Mouse (Mus musculus): ENCODE results near the gene Thada. TPM values are rescaled to one million over a fixed set of nuclear protein-coding genes. Genes with fewer than 3 reads are reported as not detected.

Gene Thada
- polyA plus RNA-seq, 1 experiment from 2014 or later: 7.9 TPM

- H3K27me3 ChIP-seq: no peaks in the 10 kb centered on the region
- no peak for ATAC-seq (ENCODE audit: insufficient number of reproducible peaks, low FRiP score, low TSS enrichment, low read depth)
- no peak overlapping the region for H3K4me3 ChIP-seq (replicated peaks)
- H3K27ac ChIP-seq (replicated peaks): no peak overlapping the region; the same call in 1 of the 2 replicates
- H3K4me1 ChIP-seq: peaks cover 69% of the 10 kb centered on the region
- H3K4me2 ChIP-seq (replicated peaks): no peak overlapping the region
- H3K9me3 ChIP-seq (replicated peaks): no peaks in the 10 kb centered on the region
- H3K36me3 ChIP-seq: no peaks in the 10 kb centered on the region
- no peak overlapping the region for H3K9ac ChIP-seq
- 53% methylated on average over 11 of the region's 11 CpGs for WGBS
These were observed 318.6 kb downstream of the Thada start for GRCm38 (mm10) chr17:84147183-84148108.

DNA sequence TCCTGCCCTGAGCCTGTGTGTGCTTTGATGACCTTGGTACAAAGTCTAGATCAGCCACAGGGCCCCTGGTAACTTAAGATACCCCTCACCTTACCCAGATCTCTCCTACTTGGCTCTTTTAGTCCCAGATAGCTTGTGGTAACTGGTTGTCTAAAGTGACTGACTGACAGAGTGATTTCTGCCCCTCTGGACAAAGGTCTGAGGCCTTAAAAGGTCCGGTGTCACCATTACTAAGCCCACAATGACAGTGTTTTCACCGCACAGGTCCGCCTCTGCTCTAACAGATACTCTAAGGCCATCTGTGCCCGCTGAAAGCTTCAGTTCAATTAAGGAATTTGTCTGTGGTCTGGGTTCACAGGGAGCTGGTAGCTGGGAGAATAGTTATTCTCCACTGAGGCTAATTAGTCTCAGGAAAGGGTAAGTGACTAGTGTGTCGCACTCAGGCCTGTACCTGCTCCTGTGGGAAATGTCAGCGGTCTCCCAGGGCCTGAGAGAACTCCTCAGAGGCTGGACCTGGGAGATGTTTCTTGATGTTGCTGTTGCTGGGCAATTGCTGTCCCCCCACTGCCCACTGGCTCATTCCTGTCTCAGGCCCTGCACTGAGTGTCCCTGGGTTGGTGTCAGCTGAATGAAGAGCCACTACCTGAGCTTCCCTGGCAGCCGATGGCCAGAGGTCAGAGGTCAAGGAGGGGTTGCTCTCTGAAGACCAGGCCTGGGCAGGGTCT is 319.4 kb downstream of the Thada start:
- Histone ChIP-seq H3K4me1 (peaks cover 74% of the 10 kb centered on the region), H3K4me2 (replicated peaks) (no peak overlapping the region), H3K4me3 (replicated peaks) (no peak overlapping the region), H3K27ac (replicated peaks) (peak overlapping the region; percentile 81; the same call in 1 of the 2 replicates), H3K9me3 (replicated peaks) (no peaks in the 10 kb centered on the region), H3K27me3 (no peaks in the 10 kb centered on the region), H3K36me3 (no peaks in the 10 kb centered on the region), H3K9ac (no peak overlapping the region)
- ATAC-seq (ENCODE audit: insufficient number of reproducible peaks, low FRiP score, low TSS enrichment, low read depth): no peak
- 42% methylated on average over 7 of the region's 7 CpGs for WGBS

GRCm38 (mm10) chr17:84145826-84146287 is 320.1 kb downstream of the Thada start:
- H3K4me1 ChIP-seq: peaks cover 79% of the 10 kb centered on the region
- H3K36me3 ChIP-seq: no peaks in the 10 kb centered on the region
- no peak overlapping the region for H3K9ac ChIP-seq
- H3K9me3 ChIP-seq (replicated peaks): no peaks in the 10 kb centered on the region
- peak overlapping the region; percentile 81 for H3K27ac ChIP-seq (replicated peaks)
- 19% methylated on average over 10 of the region's 10 CpGs for WGBS
- no peak overlapping the region for H3K4me3 ChIP-seq (replicated peaks)
- no peaks in the 10 kb centered on the region for H3K27me3 ChIP-seq
- ATAC-seq (ENCODE audit: insufficient number of reproducible peaks, low FRiP score, low TSS enrichment, low read depth): no peak
- no peak overlapping the region for H3K4me2 ChIP-seq (replicated peaks)

DNA sequence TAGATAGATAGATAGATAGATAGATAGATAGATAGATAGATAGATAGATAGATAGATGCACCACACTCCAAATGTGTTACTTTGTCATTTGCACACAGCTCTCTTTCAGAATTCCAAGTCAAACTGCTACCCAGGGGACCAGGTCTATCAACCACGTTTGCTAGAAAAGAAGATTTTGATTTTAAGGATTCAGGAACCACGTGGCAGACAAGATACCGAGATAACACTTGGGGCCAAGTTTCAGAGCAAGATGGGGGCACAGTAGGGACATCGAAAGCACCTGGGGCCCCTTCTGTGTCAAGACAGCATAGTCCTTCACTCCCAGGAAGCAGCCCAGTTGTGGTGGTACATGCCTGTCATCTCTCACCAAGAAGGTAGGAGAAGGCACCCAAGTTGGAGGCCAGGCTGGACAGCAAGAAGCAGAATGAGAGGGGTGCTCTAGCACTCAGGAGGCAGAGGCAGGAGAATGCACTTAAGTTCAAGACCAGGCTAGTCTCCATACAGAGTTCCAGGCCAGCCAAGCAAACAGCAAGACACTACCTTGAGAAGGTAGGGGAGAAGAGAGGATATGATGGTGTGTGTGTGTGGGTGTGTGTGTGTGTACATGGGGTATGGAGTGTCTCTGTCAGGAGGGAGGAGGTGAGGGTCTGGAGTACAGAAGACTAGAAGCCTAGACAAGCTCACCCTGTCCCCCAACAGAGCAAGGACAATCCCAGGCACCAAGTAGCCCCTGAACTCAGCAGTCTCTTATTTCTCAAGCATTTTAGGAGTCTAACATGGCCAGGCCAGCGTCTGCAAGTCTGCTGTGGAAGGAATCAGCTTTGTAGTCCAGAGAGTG is 321.0 kb downstream of the Thada start:
- Histone ChIP-seq H3K4me2 (replicated peaks) (no peak overlapping the region), H3K4me3 (replicated peaks) (no peak overlapping the region), H3K9ac (no peak overlapping the region), H3K36me3 (no peaks in the 10 kb centered on the region), H3K4me1 (peaks cover 74% of the 10 kb centered on the region), H3K27ac (replicated peaks) (peak overlapping the region; percentile 81), H3K9me3 (replicated peaks) (no peaks in the 10 kb centered on the region), H3K27me3 (no peaks in the 10 kb centered on the region)
- ATAC-seq (ENCODE audit: insufficient number of reproducible peaks, low FRiP score, low TSS enrichment, low read depth): no peak
- WGBS: 74% methylated on average over 5 of the region's 5 CpGs

GRCm38 (mm10) chr17:84144130-84144529 is 321.9 kb downstream of the Thada start:
- no peak overlapping the region for H3K4me3 ChIP-seq (replicated peaks)
- H3K4me1 ChIP-seq: peaks cover 66% of the 10 kb centered on the region
- no peak for ATAC-seq (ENCODE audit: insufficient number of reproducible peaks, low FRiP score, low TSS enrichment, low read depth)
- H3K27ac ChIP-seq (replicated peaks): no peak overlapping the region
- 82% methylated on average over 3 of the region's 3 CpGs for WGBS
- no peak overlapping the region for H3K4me2 ChIP-seq (replicated peaks)
- H3K9me3 ChIP-seq (replicated peaks): no peaks in the 10 kb centered on the region
- H3K27me3 ChIP-seq: no peaks in the 10 kb centered on the region
- no peak overlapping the region for H3K9ac ChIP-seq
- H3K36me3 ChIP-seq: no peaks in the 10 kb centered on the region

DNA sequence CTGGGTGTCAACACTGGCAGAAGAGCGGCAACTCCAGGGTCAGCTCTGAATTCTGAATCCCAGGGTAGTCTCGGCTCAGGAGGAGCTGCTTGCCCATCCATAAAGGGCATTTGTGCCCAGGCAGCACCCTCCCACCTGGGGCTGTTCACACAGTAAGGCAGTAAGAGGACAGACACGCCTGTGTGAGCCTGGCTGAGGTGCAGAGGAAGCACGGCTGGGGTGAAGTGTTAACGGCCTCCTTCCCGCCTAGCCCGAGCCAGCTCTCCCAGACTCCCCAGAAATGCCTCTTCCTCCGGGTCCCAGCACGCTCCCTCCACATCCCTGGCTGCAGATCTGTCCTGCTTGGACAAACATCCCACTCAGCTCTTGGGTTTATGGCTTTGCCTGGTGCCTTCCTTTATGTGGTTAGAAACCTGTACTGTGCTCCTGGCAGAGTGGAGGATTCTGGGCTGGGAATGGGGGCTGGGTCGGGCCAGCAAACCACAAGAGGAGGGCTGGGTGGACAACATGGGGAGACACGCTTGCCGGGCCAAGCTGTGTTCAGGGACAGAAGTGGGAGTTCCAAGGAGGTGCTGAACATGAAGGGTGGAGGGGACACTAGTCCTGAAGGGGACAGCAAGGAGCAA is 322.7 kb downstream of the Thada start:
- Histone ChIP-seq H3K9ac (no peak overlapping the region), H3K27ac (replicated peaks) (no peak overlapping the region), H3K4me3 (replicated peaks) (no peak overlapping the region), H3K4me1 (peaks cover 58% of the 10 kb centered on the region), H3K36me3 (no peaks in the 10 kb centered on the region), H3K27me3 (no peaks in the 10 kb centered on the region), H3K9me3 (replicated peaks) (no peaks in the 10 kb centered on the region), H3K4me2 (replicated peaks) (no peak overlapping the region)
- ATAC-seq (ENCODE audit: insufficient number of reproducible peaks, low FRiP score, low TSS enrichment, low read depth): peak; percentile 1; the same call in 1 of the 2 replicates
- 43% methylated on average over 12 of the region's 12 CpGs for WGBS

DNA sequence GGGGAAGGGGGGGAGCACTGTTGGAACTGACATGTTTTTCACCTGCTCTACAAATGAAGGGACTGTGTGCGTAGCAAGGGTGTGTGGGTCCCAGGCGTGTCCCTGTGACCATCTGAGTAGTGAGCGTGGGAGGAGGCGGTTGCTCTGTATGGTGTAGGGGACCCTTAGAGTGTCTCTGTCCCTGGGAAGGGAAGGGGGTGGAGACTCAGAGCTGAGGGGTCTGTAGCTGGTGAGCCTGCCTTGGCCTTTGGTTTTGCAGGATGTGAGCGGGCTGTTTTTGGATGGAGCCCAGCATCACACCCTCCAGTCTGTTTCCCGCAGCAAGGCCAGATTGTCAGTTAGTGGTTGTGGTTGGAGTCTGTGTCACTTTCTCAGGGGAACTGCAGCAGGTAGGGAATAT is 324.3 kb downstream of the Thada start:
- Histone ChIP-seq H3K27me3 (no peaks in the 10 kb centered on the region), H3K9ac (no peak overlapping the region), H3K4me1 (peaks cover 56% of the 10 kb centered on the region), H3K4me3 (replicated peaks) (no peak overlapping the region), H3K9me3 (replicated peaks) (no peaks in the 10 kb centered on the region), H3K4me2 (replicated peaks) (no peak overlapping the region), H3K36me3 (no peaks in the 10 kb centered on the region), H3K27ac (replicated peaks) (no peak overlapping the region)
- ATAC-seq (ENCODE audit: insufficient number of reproducible peaks, low FRiP score, low TSS enrichment, low read depth): no peak
- 79% methylated on average over 6 of the region's 6 CpGs for WGBS

GRCm38 (mm10) chr17:84140822-84141507 is 325.0 kb downstream of the Thada start:
- Histone ChIP-seq H3K4me3 (replicated peaks) (no peak overlapping the region), H3K36me3 (no peaks in the 10 kb centered on the region), H3K4me2 (replicated peaks) (no peak overlapping the region), H3K9me3 (replicated peaks) (no peaks in the 10 kb centered on the region), H3K27me3 (no peaks in the 10 kb centered on the region), H3K9ac (no peak overlapping the region), H3K4me1 (peaks cover 49% of the 10 kb centered on the region), H3K27ac (replicated peaks) (peak overlapping the region; percentile 51)
- WGBS: 65% methylated on average over 10 of the region's 10 CpGs
- ATAC-seq (ENCODE audit: insufficient number of reproducible peaks, low FRiP score, low TSS enrichment, low read depth): no peak
